Mouse (Mus musculus) liver, postnatal 0 days (tissue): Measurements from ENCODE around the gene Wdr75. TPM values are rescaled to one million over a fixed set of nuclear protein-coding genes. Genes with fewer than 3 reads are reported as not detected.
A peak's percentile ranks its signal among the peaks of the same experiment; 100 is the strongest.

Experiments used
- ATAC-seq: fragments of 200-750 bp; cut with Nextera tagmentation; 2 replicates; pipeline ENCODE4 v1.8.0; 2017; ENCODE audit warnings: mild to moderate bottlenecking, moderate library complexity
- DNase-seq: peaks from one replicate; pipeline ENCODE4 v3.0.0-alpha.2; 2016
- H3K27ac ChIP-seq: fragments of 300-500 bp; sonication (generic); 2 replicates; pipeline ENCODE4 v1.5.1; 2014; ENCODE audit warnings: antibody characterized with exemption, moderate library complexity, mild to moderate bottlenecking, low read depth
- H3K27me3 ChIP-seq: fragments of 300-500 bp; sonication (generic); 2 replicates; pipeline ENCODE4 v1.6.1; 2014; ENCODE audit warnings: low read length, control low read depth, mixed read lengths; ENCODE audit not compliant: insufficient read depth
- H3K36me3 ChIP-seq: fragments of 300-500 bp; sonication (generic); replicated peaks from 2 replicates; pipeline ENCODE4 v1.6.1; 2014; ENCODE audit warnings: mild to moderate bottlenecking, control low read depth, low read length, moderate library complexity, mixed read lengths; ENCODE audit not compliant: insufficient read depth
- H3K4me1 ChIP-seq: fragments of 300-500 bp; sonication (generic); 2 replicates; pipeline ENCODE4 v1.6.1; 2014; ENCODE audit warnings: antibody characterized with exemption, mild to moderate bottlenecking, control low read depth; ENCODE audit not compliant: insufficient read depth
- H3K4me2 ChIP-seq: fragments of 300-500 bp; sonication (generic); 2 replicates; pipeline ENCODE4 v1.6.1; 2014; ENCODE audit warnings: low read depth, mild to moderate bottlenecking, low read length, moderate library complexity, mixed read lengths
- H3K4me3 ChIP-seq: fragments of 300-500 bp; sonication (generic); 2 replicates; pipeline ENCODE4 v1.5.1; 2014; ENCODE audit warnings: low read depth, low read length
- H3K9ac ChIP-seq: fragments of 300-500 bp; sonication (generic); replicated peaks from 2 replicates; pipeline ENCODE4 v1.6.1; 2014; ENCODE audit warnings: mild to moderate bottlenecking, moderate library complexity
- H3K9me3 ChIP-seq: fragments of 300-500 bp; sonication (generic); 2 replicates; pipeline ENCODE4 v1.6.1; 2016; ENCODE audit warnings: mild to moderate bottlenecking, control low read depth, low read length, mixed read lengths
- CTCF ChIP-seq: sonication (generic); IDR thresholded peaks from 2 replicates; pipeline ENCODE4 v1.5.1; 2016; ENCODE audit warnings: antibody characterized with exemption, low read depth
- EP300 ChIP-seq: IDR thresholded peaks from 2 replicates; pipeline ENCODE4 v1.6.1; 2016; ENCODE audit warnings: antibody characterized with exemption, low read depth, mild to moderate bottlenecking
- WGBS: fragments of 180-500 bp; shearing (Covaris S2); extraction: QIAGEN DNeasy Blood & Tissue Kit; methylation state at CpG from one replicate; pipeline ENCODE4 v1.1.7; 2014; ENCODE audit not compliant: insufficient replicate concordance; 5-methylcytosine and 5-hydroxymethylcytosine counted together
- polyA plus RNA-seq: library from polyadenylated mRNA; unstranded; fragments of >200 nt; fragmentation: Nextera tagmentation; extraction: Ambion mirVana; gene quantifications from 2 replicates; pipeline ENCODE4 v1.2.1, GENCODE M21; 2015

Gene Wdr75
- polyA plus RNA-seq, 1 experiment from 2014 or later, result 22.3 TPM

DNA sequence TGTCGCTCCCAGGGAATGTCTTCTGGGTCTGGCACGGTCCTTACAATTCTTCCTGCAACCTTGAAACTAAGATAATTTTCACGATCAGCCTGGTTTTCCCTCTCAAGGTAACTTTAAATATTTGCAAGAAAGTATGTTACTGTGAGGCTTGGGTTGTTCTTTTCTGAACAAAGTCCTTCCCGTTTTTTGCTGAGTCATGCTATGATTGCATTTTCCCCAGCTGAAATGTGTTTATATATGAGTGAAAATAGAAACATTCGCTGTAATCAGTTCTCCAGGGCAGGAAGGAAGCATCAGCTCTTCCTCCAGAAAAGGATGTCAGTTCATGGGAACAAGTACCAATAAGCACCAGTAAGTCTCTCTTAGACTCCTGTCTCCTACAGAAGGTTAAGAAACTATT, 65.4 kb downstream of the Wdr75 start:
- Histone ChIP-seq H3K9ac (no peak overlapping the region), H3K9me3 (peaks cover 3% of the 10 kb centered on the region), H3K27me3 (no peaks in the 10 kb centered on the region), H3K4me2 (peak overlapping the region; percentile 18; the same call in 1 of the 2 replicates), H3K27ac (peak overlapping the region; percentile 37), H3K4me1 (peaks cover 10% of the 10 kb centered on the region), H3K36me3 (no peaks in the 10 kb centered on the region), H3K4me3 (no peak overlapping the region)
- ATAC-seq (0 out of 2 replicates have a peak, but pooled peaks have one; percentile 27), DNase-seq (no peak)
- TF ChIP-seq CTCF (no peak), EP300 (peak; percentile 50; the same call in 1 of the 2 replicates)
- 36% methylated on average over 5 of the region's 5 CpGs for WGBS

DNA sequence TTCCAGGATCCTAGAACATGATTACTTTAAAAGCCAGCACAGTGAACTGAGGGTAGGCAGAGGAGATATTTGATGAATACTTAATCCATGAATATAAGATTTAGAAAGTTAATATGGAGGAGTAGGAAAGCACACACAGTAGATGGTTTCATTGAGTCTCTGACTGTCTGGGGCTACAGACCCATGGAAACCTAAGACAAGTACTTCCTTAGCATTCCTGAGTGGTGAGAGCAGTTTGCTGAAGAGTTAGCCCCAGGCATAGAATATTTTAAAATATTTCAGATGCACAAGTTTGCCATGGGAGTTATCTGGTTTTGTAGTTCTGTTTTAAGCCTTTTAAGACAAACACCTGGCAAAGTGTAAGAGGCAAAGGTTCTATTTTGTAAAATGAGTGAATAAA, 66.2 kb downstream of the Wdr75 start:
- H3K9ac ChIP-seq, result no peak overlapping the region
- H3K27ac ChIP-seq, result 0 out of 2 replicates have a peak overlapping the region, but pooled peaks have one; percentile 8
- TF ChIP-seq CTCF (no peak), EP300 (no peak)
- ATAC-seq, result no peak
- H3K4me2 ChIP-seq, result no peak overlapping the region
- H3K4me1 ChIP-seq, result peaks cover 15% of the 10 kb centered on the region
- H3K9me3 ChIP-seq, result peaks cover 3% of the 10 kb centered on the region
- no peak for DNase-seq
- H3K27me3 ChIP-seq, result no peaks in the 10 kb centered on the region
- H3K4me3 ChIP-seq, result no peak overlapping the region
- no peaks in the 10 kb centered on the region for H3K36me3 ChIP-seq

DNA sequence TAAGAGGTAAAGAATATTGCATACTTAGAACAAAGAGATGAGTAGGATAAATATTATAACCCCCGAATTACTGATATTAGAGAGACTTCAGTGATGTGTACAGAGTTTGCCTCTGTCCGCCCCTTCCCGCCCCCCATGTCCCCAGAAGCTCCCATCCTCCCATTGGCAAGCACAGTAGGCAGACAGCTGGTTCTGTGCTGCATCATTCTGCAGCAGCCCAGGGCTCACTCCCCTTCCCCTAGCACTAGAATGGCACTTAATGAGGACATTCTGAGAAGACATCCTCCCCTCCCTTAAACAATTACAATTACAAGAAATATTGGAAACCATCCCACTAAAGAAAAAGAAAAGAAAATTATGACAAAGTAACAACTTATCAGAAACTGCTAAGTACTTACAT, 68.7 kb downstream of the Wdr75 start:
- ATAC-seq (no peak), DNase-seq (no peak)
- Histone ChIP-seq H3K9ac (no peak overlapping the region), H3K27me3 (no peaks in the 10 kb centered on the region), H3K4me2 (no peak overlapping the region), H3K36me3 (no peaks in the 10 kb centered on the region), H3K27ac (no peak overlapping the region), H3K4me3 (no peak overlapping the region), H3K9me3 (peaks cover 3% of the 10 kb centered on the region), H3K4me1 (peaks cover 21% of the 10 kb centered on the region)
- WGBS, result 93% methylated on average over 3 of the region's 3 CpGs
- TF ChIP-seq CTCF (no peak), EP300 (no peak)

DNA sequence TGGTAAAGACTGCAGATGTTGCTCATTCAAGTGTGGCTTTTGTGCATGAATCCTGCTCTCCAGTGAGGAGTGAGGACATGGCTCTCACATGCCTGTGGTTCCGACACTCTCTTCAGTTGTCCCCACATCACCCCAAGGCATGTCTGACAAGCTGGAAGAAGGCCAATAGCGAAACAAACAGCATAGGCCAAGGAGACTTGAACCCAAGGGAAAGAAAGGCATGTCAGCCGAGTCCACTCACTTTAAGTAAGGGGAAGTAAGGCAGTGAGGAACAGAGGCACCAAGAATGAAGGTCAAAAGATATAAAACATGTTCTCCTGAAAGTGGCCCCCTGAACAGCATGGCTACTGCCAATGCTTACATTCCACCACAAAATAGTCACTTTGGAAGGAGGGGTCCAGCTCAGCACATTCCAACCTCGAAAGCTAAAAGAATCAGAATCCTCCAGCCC, 69.6 kb downstream of the Wdr75 start:
- TF ChIP-seq CTCF (no peak), EP300 (no peak)
- DNase-seq (no peak), ATAC-seq (no peak; the same call in 1 of the 2 replicates)
- 55% methylated on average over 4 of the region's 4 CpGs for WGBS
- no peak overlapping the region for H3K4me3 ChIP-seq
- peaks cover 3% of the 10 kb centered on the region for H3K9me3 ChIP-seq
- no peak overlapping the region for H3K4me2 ChIP-seq
- H3K9ac ChIP-seq, result no peak overlapping the region
- H3K27me3 ChIP-seq, result no peaks in the 10 kb centered on the region
- H3K36me3 ChIP-seq, result no peaks in the 10 kb centered on the region
- H3K4me1 ChIP-seq, result peaks cover 27% of the 10 kb centered on the region
- H3K27ac ChIP-seq, result no peak overlapping the region; the same call in 1 of the 2 replicates

DNA sequence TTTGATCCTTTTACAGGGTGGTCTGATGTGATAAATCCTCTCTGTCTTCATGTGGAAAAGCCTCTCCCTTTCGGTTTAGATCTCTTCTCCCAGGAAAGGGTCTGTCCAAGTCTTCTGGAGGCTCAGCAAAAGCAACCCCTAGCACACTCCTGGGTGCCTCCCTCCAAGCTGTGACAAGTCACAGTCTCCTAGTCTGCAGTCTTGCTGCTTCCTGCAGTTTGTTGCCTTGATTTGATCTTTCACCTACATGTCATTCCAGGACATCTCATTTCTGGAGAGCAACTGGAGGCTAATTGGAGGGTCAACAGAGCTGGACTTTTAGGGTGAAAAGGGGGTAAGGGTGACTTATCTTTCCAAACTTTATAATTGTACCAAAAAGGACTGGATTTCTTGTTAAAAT, 70.3 kb downstream of the Wdr75 start:
- peak overlapping the region; percentile 59; the same call in 1 of the 2 replicates for H3K27ac ChIP-seq
- H3K9me3 ChIP-seq, result peaks cover 3% of the 10 kb centered on the region
- ATAC-seq (peak; percentile 51), DNase-seq (no peak)
- 40% methylated on average over 1 of the region's 1 CpGs for WGBS
- H3K4me2 ChIP-seq, result no peak overlapping the region
- H3K4me1 ChIP-seq, result peaks cover 21% of the 10 kb centered on the region
- H3K9ac ChIP-seq, result no peak overlapping the region
- H3K4me3 ChIP-seq, result no peak overlapping the region
- H3K27me3 ChIP-seq, result no peaks in the 10 kb centered on the region
- H3K36me3 ChIP-seq, result no peaks in the 10 kb centered on the region
- TF ChIP-seq CTCF (no peak), EP300 (no peak)

DNA sequence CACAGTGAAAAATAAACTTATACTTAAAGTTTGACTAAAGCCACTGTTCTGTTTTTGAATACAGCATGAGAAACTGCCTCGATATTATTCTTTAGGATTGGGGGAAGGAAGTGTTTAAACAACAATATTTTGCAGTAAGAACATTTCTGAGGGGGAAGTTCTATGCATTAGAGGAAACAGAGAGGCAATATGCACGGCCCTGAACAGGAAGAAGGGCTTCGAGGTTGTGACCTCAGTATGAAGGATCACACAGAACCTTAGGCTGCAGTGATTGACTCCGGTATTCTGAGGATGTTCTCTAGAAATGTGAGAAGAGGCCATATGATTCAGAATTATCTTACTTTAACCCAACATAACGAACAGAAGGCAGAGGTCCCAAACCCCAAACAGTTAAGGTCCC, 70.8 kb downstream of the Wdr75 start:
- H3K27ac ChIP-seq, result peak overlapping the region; percentile 59; the same call in 1 of the 2 replicates
- ATAC-seq (peak; percentile 50), DNase-seq (no peak)
- H3K4me2 ChIP-seq, result no peak overlapping the region
- peaks cover 3% of the 10 kb centered on the region for H3K9me3 ChIP-seq
- H3K4me3 ChIP-seq, result no peak overlapping the region
- H3K9ac ChIP-seq, result no peak overlapping the region
- no peaks in the 10 kb centered on the region for H3K36me3 ChIP-seq
- H3K4me1 ChIP-seq, result peaks cover 19% of the 10 kb centered on the region
- no peaks in the 10 kb centered on the region for H3K27me3 ChIP-seq
- 27% methylated on average over 5 of the region's 5 CpGs for WGBS
- TF ChIP-seq CTCF, result no peak
- TF ChIP-seq EP300, result no peak
